Mouse (Mus musculus) small intestine, adult 2 months (tissue): ENCODE results near the gene Olfr113.

Experiments
- CTCF ChIP-seq: fragments of 200-500 bp; IDR thresholded peaks from 2 replicates; pipeline ENCODE4 v1.5.1; 2012; ENCODE audit warnings: low read depth, mild to moderate bottlenecking, control low read depth, inconsistent platforms, low read length, moderate library complexity, mixed read lengths; ENCODE audit not compliant: insufficient replicate concordance, insufficient read length; ENCODE audit errors: extremely low read depth
- POLR2A ChIP-seq: fragments of 200-500 bp; IDR thresholded peaks from 2 replicates; pipeline ENCODE4 v1.6.1; 2012; ENCODE audit warnings: low read depth, mild to moderate bottlenecking, control low read depth, inconsistent platforms, low read length, moderate library complexity

GRCm38 (mm10) chr17:37535173-37535572 is 42.3 kb downstream of the Olfr113 start:
- TF ChIP-seq CTCF (no peak), POLR2A (no peak)
